Mouse (Mus musculus) CH12.LX (cell line): Measurements from ENCODE around the gene Pepd.

Experiments used
- BHLHE40 ChIP-seq: IDR thresholded peaks from 2 replicates; pipeline ENCODE4 v1.6.1; 2011; ENCODE audit warnings: mild to moderate bottlenecking, low read depth, low read length, improper control_type of control experiment
- CHD2 ChIP-seq: IDR thresholded peaks from 2 replicates; pipeline ENCODE4 v1.6.1; 2011; ENCODE audit warnings: low read length, improper control_type of control experiment
- CTCF ChIP-seq, 2 experiments: IDR thresholded peaks in 1 of 2; conservative IDR thresholded peaks in 1 of 2; 2 replicates each; pipeline ENCODE4 v1.5.1; 2011 to 2012; ENCODE audit warnings: low read depth in 2 of 2, low read length in 2 of 2, improper control_type of control experiment in 1 of 2, inconsistent platforms in 1 of 2, mild to moderate bottlenecking in 1 of 2, moderate library complexity in 1 of 2
- EP300 ChIP-seq: IDR thresholded peaks from 2 replicates; pipeline ENCODE4 v1.6.1; 2011; ENCODE audit warnings: low read length, improper control_type of control experiment
- JUN ChIP-seq: IDR thresholded peaks from 2 replicates; pipeline ENCODE4 v1.6.1; 2011; ENCODE audit warnings: low read depth, mild to moderate bottlenecking, low read length, improper control_type of control experiment, moderate library complexity; ENCODE audit not compliant: insufficient read depth
- MAFK ChIP-seq: IDR thresholded peaks from 2 replicates; pipeline ENCODE4 v1.6.1; 2011; ENCODE audit warnings: low read length, improper control_type of control experiment; ENCODE audit not compliant: insufficient replicate concordance
- MAX ChIP-seq: IDR thresholded peaks from 2 replicates; pipeline ENCODE4 v1.6.1; 2011; ENCODE audit warnings: low read length, improper control_type of control experiment
- MYC ChIP-seq: IDR thresholded peaks from 2 replicates; pipeline ENCODE4 v1.6.1; 2011; ENCODE audit warnings: low read depth, mild to moderate bottlenecking, improper control_type of control experiment, low read length
- POLR2A ChIP-seq: IDR thresholded peaks from 2 replicates; pipeline ENCODE4 v1.6.1; 2011; ENCODE audit warnings: low read depth, mild to moderate bottlenecking, improper control_type of control experiment, low read length

- no peak for TF ChIP-seq CTCF (conservative IDR thresholded peaks at IDR 0.05 in 1 of 2, IDR thresholded peaks at IDR 0.05 in 1 of 2; ENCODE audit: low read depth in 2 of 2, low read length in 2 of 2)
- TF ChIP-seq EP300 = no peak
- TF ChIP-seq JUN = no peak
- no peak for TF ChIP-seq CHD2
- no peak for TF ChIP-seq BHLHE40
- TF ChIP-seq POLR2A = no peak
- TF ChIP-seq MAX = no peak
- no peak for TF ChIP-seq MYC
- TF ChIP-seq MAFK = no peak
Observed at GRCm38 (mm10) chr7:35035141-35035553, 123.0 kb downstream of the Pepd start.
